Comparison of ENCODE assay signal across 12 mouse cellular contexts in the genomic region with DNA sequence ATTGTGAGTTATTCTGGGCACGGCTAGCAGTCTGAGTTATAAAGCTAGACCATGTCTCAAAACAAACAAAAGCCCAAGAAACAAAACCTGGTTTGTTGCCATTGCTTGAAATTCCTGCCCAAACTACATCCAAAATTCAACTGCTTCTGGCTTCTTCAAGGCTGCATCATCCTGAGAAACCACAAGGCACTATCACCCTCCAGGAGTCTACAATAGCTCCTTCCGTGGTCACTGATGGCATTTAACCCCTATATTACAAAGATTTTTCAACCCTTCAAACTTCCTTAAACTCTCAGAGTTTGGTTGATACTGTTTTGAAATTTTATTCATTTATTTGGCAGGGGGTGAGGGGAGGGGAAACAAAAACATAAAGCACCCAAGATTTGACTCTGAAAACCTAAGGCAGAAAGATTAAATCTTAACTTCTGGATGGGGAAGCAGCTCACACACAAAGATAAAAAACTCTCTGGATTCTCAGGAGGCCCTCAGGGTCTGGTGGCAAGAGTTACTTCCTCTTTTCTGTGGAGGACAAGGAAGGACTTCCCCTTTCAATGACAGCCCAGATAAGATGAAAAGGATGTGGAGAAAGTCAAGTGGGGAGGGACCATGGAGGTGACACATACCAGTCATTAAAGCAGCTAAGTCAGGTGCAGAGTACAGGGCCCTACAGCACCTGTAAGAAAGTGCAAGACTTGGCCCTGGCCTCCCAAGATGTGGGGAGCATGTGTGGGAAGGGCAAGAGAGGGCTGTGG.
DNase-seq lines count a peak whose midpoint lies in the region; ATAC-seq lines count a peak whose summit lies in the region.
"Had no signal": no experiment of that assay in that cellular context is flagged by ENCODE, and none has a peak within 500 bp of the region (broad histone marks: within the 10 kb centered on the region; RNA-seq: fewer than 3 reads in every experiment).

No protein-coding gene starts in this region.

- no peak overlapping the region for H3K9ac ChIP-seq in midbrain, embryonic 13.5 days (replicated peaks)
- H3K9ac ChIP-seq: kidney, embryonic 15.5 days had no signal

- 3% methylated on average over 2 of the region's 2 CpGs for WGBS in macrophage (ENCODE audit: missing documents)
- WGBS in midbrain, embryonic 13.5 days = 85% methylated on average over 2 of the region's 2 CpGs

- H3K79me2 ChIP-seq in macrophage (ENCODE audit: inconsistent target) = no peaks in the 10 kb centered on the region

- ATAC-seq in midbrain, embryonic 13.5 days = no peak
- ATAC-seq: midbrain, embryonic 16.5 days had no signal

- peak; percentile 11 to 27 for DNase-seq in spleen, postnatal 36 days (ENCODE audit: low spot score in 2 of 2)
- no peak for DNase-seq in spleen, adult 18-20 months
- peak; percentile 62 for DNase-seq in c-Kit-positive CD71-negative TER-119-negative erythroid progenitor cells, embryonic 14.5 days (ENCODE audit: low read depth)
- no peak for DNase-seq in right cerebral cortex, postnatal 36 days (ENCODE audit: low spot score in 2 of 2)
- no peak for DNase-seq in left cerebral cortex, adult 8-10 months (ENCODE audit: low spot score in 2 of 2)
- DNase-seq: gastrocnemius, postnatal 10 days; lung, adult 2 months had no signal

- H3K4me2 ChIP-seq in midbrain, embryonic 13.5 days (replicated peaks) = no peak overlapping the region
- H3K4me2 ChIP-seq: kidney, embryonic 15.5 days had no signal

- no peaks in the 10 kb centered on the region for H3K27me3 ChIP-seq in midbrain, embryonic 13.5 days
- H3K27me3 ChIP-seq: kidney, embryonic 15.5 days had no signal

- no peaks in the 10 kb centered on the region for H3K9me3 ChIP-seq in midbrain, embryonic 13.5 days
- H3K9me3 ChIP-seq: kidney, embryonic 15.5 days had no signal

- no peak overlapping the region for H3K4me3 ChIP-seq in macrophage (ENCODE audit: inconsistent target)
- H3K4me3 ChIP-seq in midbrain, embryonic 13.5 days (replicated peaks) = no peak overlapping the region
- H3K4me3 ChIP-seq: kidney, embryonic 15.5 days; left cerebral cortex, adult 2 months had no signal

- no peaks in the 10 kb centered on the region for H3K36me3 ChIP-seq in macrophage (ENCODE audit: inconsistent target)
- H3K36me3 ChIP-seq in midbrain, embryonic 13.5 days = no peaks in the 10 kb centered on the region

- H3K27ac ChIP-seq in macrophage = peak overlapping the region; percentile 38
- H3K27ac ChIP-seq in midbrain, embryonic 13.5 days = no peak overlapping the region
- H3K27ac ChIP-seq: kidney, embryonic 15.5 days; left cerebral cortex, adult 2 months had no signal

- peaks cover 14% of the 10 kb centered on the region for H3K4me1 ChIP-seq in midbrain, embryonic 13.5 days (replicated peaks)
- H3K4me1 ChIP-seq: kidney, embryonic 15.5 days had no signal

Comparison
In these comparisons a context has a peak if more than half of its experiments do, and no peak if none do; other contexts are left out.
1. DNase-seq: peak in spleen, postnatal 36 days (2 of 2) and c-Kit-positive CD71-negative TER-119-negative erythroid progenitor cells, embryonic 14.5 days (single experiment); none in spleen, adult 18-20 months (0 of 2), right cerebral cortex, postnatal 36 days (0 of 2) and left cerebral cortex, adult 8-10 months (0 of 2).